Mouse (Mus musculus) hindbrain, embryonic 11.5 days (tissue): ENCODE data around the gene Micall2. TPM values are rescaled to one million over a fixed set of nuclear protein-coding genes. Genes with fewer than 3 reads are reported as not detected.
"Not testable (repeated sequence)": the region's sequence is repeated elsewhere in the genome, so short reads cannot be mapped to it uniquely, and the experiment has no call there.

ENCODE experiments used
- ATAC-seq: fragments of 200-750 bp; cut with Nextera tagmentation; 2 replicates; pipeline ENCODE4 v1.8.0; 2017; ENCODE audit warnings: mild to moderate bottlenecking, moderate TSS enrichment, moderate library complexity; ENCODE audit not compliant: low FRiP score
- DNase-seq: peaks from one replicate; pipeline ENCODE4 v3.0.0-alpha.2; 2015; ENCODE audit warnings: low spot score
- H3K27ac ChIP-seq: fragments of 300-500 bp; sonication (generic); 2 replicates; pipeline ENCODE4 v1.5.1; 2014; ENCODE audit warnings: mild to moderate bottlenecking, low read depth, low read length
- H3K27me3 ChIP-seq: fragments of 300-500 bp; sonication (generic); 2 replicates; pipeline ENCODE4 v1.6.1; 2014; ENCODE audit warnings: mild to moderate bottlenecking, low read length, moderate library complexity, mixed read lengths; ENCODE audit not compliant: control insufficient read depth, insufficient read depth
- H3K36me3 ChIP-seq: fragments of 300-500 bp; sonication (generic); 2 replicates; pipeline ENCODE4 v1.6.1; 2014; ENCODE audit warnings: mild to moderate bottlenecking, low read length, moderate library complexity, mixed read lengths; ENCODE audit not compliant: control insufficient read depth, insufficient read depth
- H3K4me1 ChIP-seq: fragments of 300-500 bp; sonication (generic); replicated peaks from 2 replicates; pipeline ENCODE4 v1.6.1; 2014; ENCODE audit warnings: low read length, mixed read lengths; ENCODE audit not compliant: control insufficient read depth, insufficient read depth
- H3K4me2 ChIP-seq: fragments of 300-500 bp; sonication (generic); replicated peaks from 2 replicates; pipeline ENCODE4 v1.6.1; 2014; ENCODE audit warnings: mild to moderate bottlenecking, low read depth, low read length
- H3K4me3 ChIP-seq: fragments of 300-500 bp; sonication (generic); 2 replicates; pipeline ENCODE4 v1.5.1; 2014; ENCODE audit warnings: low read depth, low read length
- H3K9ac ChIP-seq: fragments of 300-500 bp; sonication (generic); 2 replicates; pipeline ENCODE4 v1.6.1; 2014; ENCODE audit warnings: low read depth, low read length
- H3K9me3 ChIP-seq: fragments of 300-500 bp; sonication (generic); 2 replicates; pipeline ENCODE4 v1.6.1; 2016; ENCODE audit warnings: low read length; ENCODE audit not compliant: control insufficient read depth
- WGBS: fragments of 180-500 bp; shearing (Covaris S2); extraction: QIAGEN DNeasy Blood & Tissue Kit; methylation state at CpG from one replicate; pipeline ENCODE4 v1.1.7; 2014; 5-methylcytosine and 5-hydroxymethylcytosine counted together
- polyA plus RNA-seq: library from polyadenylated mRNA; unstranded; fragments of >200 nt; fragmentation: Nextera tagmentation; extraction: Ambion mirVana; gene quantifications from 2 replicates; pipeline ENCODE4 v1.2.1, GENCODE M21; 2014

Gene Micall2
- polyA plus RNA-seq, 1 experiment from 2014 or later = 4.0 TPM

- H3K4me3 ChIP-seq = no peak overlapping the region
- no peak overlapping the region for H3K4me2 ChIP-seq
- no peak overlapping the region for H3K9ac ChIP-seq
- no peak for ATAC-seq
- H3K27ac ChIP-seq = no peak overlapping the region
- DNase-seq = no peak
- WGBS = 95% methylated on average over 12 of the region's 12 CpGs
- no peaks in the 10 kb centered on the region for H3K36me3 ChIP-seq
- H3K9me3 ChIP-seq = no peaks in the 10 kb centered on the region
- no peaks in the 10 kb centered on the region for H3K4me1 ChIP-seq
- H3K27me3 ChIP-seq = no peaks in the 10 kb centered on the region
These were observed 20.0 kb upstream of the Micall2 start for GRCm38 (mm10) chr5:139756135-139756534.

- H3K9ac ChIP-seq = no peak overlapping the region
- H3K4me2 ChIP-seq = no peak overlapping the region
- WGBS = 44% methylated on average over 12 of the region's 12 CpGs
- no peaks in the 10 kb centered on the region for H3K36me3 ChIP-seq
- no peak overlapping the region for H3K4me3 ChIP-seq
- H3K4me1 ChIP-seq = no peaks in the 10 kb centered on the region
- H3K9me3 ChIP-seq = no peaks in the 10 kb centered on the region
- ATAC-seq (no peak), DNase-seq (peak; percentile 76)
- H3K27me3 ChIP-seq = no peaks in the 10 kb centered on the region
- H3K27ac ChIP-seq = no peak overlapping the region
These were observed 18.6 kb upstream of the Micall2 start for GRCm38 (mm10) chr5:139754753-139755152.

GRCm38 (mm10) chr5:139750535-139750934, 14.4 kb upstream of the Micall2 start:
- H3K36me3 ChIP-seq = no peaks in the 10 kb centered on the region
- H3K9ac ChIP-seq = no peak overlapping the region
- ATAC-seq = peak; percentile 39; the same call in 1 of the 2 replicates
- H3K4me3 ChIP-seq = no peak overlapping the region
- peak; percentile 87 for DNase-seq
- no peaks in the 10 kb centered on the region for H3K27me3 ChIP-seq
- H3K27ac ChIP-seq = no peak overlapping the region
- H3K9me3 ChIP-seq = no peaks in the 10 kb centered on the region
- no peak overlapping the region for H3K4me2 ChIP-seq
- no peaks in the 10 kb centered on the region for H3K4me1 ChIP-seq

GRCm38 (mm10) chr5:139749413-139750125, 13.4 kb upstream of the Micall2 start:
- no peak overlapping the region for H3K27ac ChIP-seq
- WGBS = 85% methylated on average over 16 of the region's 16 CpGs
- no peaks in the 10 kb centered on the region for H3K4me1 ChIP-seq
- no peaks in the 10 kb centered on the region for H3K27me3 ChIP-seq
- H3K4me2 ChIP-seq = no peak overlapping the region
- DNase-seq (no peak), ATAC-seq (no peak; the same call in 1 of the 2 replicates)
- no peaks in the 10 kb centered on the region for H3K9me3 ChIP-seq
- no peak overlapping the region for H3K9ac ChIP-seq
- no peaks in the 10 kb centered on the region for H3K36me3 ChIP-seq
- H3K4me3 ChIP-seq = no peak overlapping the region

GRCm38 (mm10) chr5:139745771-139746170, 9.6 kb upstream of the Micall2 start:
- Histone ChIP-seq H3K27me3 (no peaks in the 10 kb centered on the region), H3K9me3 (no peaks in the 10 kb centered on the region), H3K4me3 (no peak overlapping the region), H3K36me3 (no peaks in the 10 kb centered on the region), H3K4me1 (no peaks in the 10 kb centered on the region), H3K27ac (no peak overlapping the region), H3K9ac (no peak overlapping the region), H3K4me2 (no peak overlapping the region)
- ATAC-seq = peak; percentile 69; the same call in 1 of the 2 replicates
- WGBS = 7% methylated on average over 3 of the region's 3 CpGs
- DNase-seq = peak; percentile 63

GRCm38 (mm10) chr5:139742640-139743039, 6.5 kb upstream of the Micall2 start:
- H3K27ac ChIP-seq, H3K4me1 ChIP-seq, ATAC-seq, H3K9me3 ChIP-seq, DNase-seq, H3K4me3 ChIP-seq, H3K4me2 ChIP-seq, H3K27me3 ChIP-seq, H3K9ac ChIP-seq, H3K36me3 ChIP-seq: not testable (repeated sequence)
- WGBS = 66% methylated on average over 3 of the region's 3 CpGs

GRCm38 (mm10) chr5:139738592-139739315, 2.6 kb upstream of the Micall2 start:
- Histone ChIP-seq H3K9ac (no peak overlapping the region), H3K27ac (no peak overlapping the region), H3K9me3 (no peaks in the 10 kb centered on the region), H3K4me3 (no peak overlapping the region), H3K4me2 (no peak overlapping the region), H3K36me3 (no peaks in the 10 kb centered on the region), H3K27me3 (0 out of 2 replicates have a peak, but pooled peaks cover 8% of the 10 kb centered on the region), H3K4me1 (peaks cover 6% of the 10 kb centered on the region; the same call in 1 of the 2 replicates)
- no peak for ATAC-seq
- DNase-seq = no peak
- WGBS = 82% methylated on average over 7 of the region's 7 CpGs

GRCm38 (mm10) chr5:139737841-139738591, 1.9 kb upstream of the Micall2 start:
- Histone ChIP-seq H3K27ac (0 out of 2 replicates have a peak overlapping the region, but pooled peaks have one; percentile 27), H3K27me3 (0 out of 2 replicates have a peak, but pooled peaks cover 8% of the 10 kb centered on the region), H3K4me3 (no peak overlapping the region), H3K4me2 (no peak overlapping the region), H3K9me3 (no peaks in the 10 kb centered on the region), H3K36me3 (no peaks in the 10 kb centered on the region), H3K9ac (no peak overlapping the region), H3K4me1 (peaks cover 6% of the 10 kb centered on the region; the same call in 1 of the 2 replicates)
- WGBS = 84% methylated on average over 14 of the region's 14 CpGs
- ATAC-seq (no peak), DNase-seq (no peak)
